Mouse (Mus musculus) retina, adult 2 months (tissue): ENCODE measurements around the gene Apoa2.

Experiments used
- DNase-seq: peaks from one replicate; pipeline ENCODE4 v3.0.0-alpha.2; 2012; ENCODE audit warnings: low read depth, low spot score

Gene Apoa2

DNA sequence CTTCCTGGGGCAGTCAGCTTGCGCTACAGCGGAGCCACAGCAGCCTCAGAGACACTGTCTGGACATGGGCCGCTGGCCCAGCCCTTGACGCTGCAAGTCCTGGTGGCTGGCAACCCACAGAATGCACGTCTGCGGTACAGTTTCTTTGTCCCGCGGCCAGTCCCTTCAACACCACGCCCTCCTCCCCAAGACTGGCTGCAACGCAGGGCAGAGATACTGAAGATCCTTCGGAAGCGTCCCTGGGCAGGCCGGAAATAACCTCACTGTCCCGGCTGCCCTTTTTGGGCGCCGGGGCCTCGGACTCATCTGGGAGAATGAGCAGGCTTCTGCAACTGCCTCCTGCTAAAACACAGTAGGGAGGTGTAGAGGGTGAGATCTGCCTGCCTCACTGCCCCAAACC lies 34.1 kb downstream of the Apoa2 start:
- no peak for DNase-seq

GRCm38 (mm10) chr1:171260316-171260715 lies 35.5 kb downstream of the Apoa2 start:
- DNase-seq, result no peak

- no peak for DNase-seq
Observed at GRCm38 (mm10) chr1:171262594-171263130, 37.8 kb downstream of the Apoa2 start.

GRCm38 (mm10) chr1:171263185-171263611 lies 38.3 kb downstream of the Apoa2 start:
- peak; percentile 76 for DNase-seq

GRCm38 (mm10) chr1:171263666-171264461 lies 39.0 kb downstream of the Apoa2 start:
- no peak for DNase-seq

DNA sequence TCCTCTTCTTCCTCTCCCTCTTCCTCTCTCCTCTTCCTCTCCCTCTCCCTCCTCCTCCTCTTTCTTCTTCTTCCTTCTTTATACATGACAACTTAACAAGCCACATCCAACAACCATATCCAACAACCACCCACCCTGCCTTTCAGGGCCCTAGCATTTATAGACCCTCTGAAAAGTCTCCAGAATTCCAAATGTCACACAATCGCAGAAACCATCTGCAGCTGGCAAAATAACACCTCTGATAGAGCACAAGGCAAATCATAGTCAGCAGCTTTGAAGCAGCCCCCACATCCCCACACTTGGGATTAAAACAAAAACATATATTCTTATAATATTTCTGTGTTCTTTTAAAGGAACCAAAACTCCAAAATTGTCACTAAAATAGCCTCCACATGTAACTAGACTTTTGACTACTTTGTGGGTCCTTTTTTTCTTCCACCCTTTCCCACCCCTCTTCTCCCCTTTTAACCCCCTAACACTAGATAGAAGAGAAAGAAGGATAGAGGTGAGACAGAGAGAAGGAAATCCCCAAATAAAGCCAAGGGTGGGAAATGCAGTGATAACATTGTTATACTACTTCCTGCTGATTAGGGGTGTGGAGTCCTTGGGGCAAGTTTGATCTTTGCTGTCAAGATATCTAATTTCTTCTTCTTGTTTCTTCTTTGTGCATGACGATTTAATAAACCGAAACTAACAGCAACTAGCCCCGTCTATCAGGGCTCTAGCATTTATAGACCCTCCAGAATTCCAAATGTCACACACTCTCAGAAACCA lies 41.3 kb downstream of the Apoa2 start:
- no peak for DNase-seq

- DNase-seq, result no peak
Observed at GRCm38 (mm10) chr1:171268341-171268740, 43.5 kb downstream of the Apoa2 start.

DNA sequence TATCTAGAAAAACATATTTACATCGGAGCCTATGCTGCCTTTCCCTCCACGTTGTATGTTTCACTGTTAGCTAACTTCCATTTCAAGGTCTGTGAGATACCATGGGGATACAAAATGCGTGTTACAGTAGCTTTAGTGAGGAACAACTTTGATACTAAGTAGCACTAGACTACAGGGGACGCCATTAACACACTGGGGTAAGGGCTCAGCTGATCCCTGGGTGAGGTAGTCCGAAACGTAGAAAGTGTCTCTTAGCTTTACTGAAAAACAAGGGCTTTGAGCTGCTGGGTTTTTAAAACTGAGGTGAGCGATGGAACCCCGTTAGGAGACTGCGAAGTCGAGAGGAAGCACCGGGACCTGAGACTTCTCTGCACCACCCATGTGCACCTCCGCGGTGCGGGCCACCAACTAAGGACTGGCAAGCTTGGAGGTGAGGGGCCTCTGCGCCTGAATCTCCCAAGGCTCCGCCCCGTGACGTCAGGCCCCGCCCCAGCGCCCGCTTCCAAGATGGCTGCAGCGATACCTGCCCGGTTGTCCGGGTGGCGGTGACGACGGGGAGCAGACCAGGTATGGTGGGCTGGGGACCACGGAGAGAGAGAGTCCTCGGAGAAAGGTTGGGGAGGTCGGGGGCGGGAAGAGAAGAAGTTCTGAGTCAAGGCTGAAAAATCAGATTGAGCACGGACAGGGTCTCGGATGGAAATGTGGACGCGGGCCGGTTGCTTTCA lies 45.2 kb downstream of the Apoa2 start, which contains the start of gene B4galt3:
TSS of gene B4galt3 (plus strand) at position 481 of the 725 bp plus-strand sequence.
- DNase-seq, result peak; percentile 78

DNA sequence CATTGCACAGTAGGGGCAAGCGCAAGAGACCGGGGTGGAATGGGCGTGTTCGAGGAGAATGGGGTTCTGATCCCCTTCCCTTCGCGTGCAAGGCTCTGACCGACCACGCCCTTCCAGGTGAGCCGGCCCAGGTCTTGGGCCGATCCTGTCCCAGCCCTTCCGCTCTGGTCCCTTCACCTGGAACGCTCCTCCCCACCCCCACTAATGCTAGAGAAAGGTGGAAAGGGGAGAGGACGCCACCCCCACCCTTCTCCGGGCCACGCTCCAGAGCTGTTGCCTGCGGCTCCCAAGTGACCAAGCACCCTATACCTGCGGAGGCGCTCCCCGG lies 45.7 kb downstream of the Apoa2 start:
- DNase-seq, result no peak

DNA sequence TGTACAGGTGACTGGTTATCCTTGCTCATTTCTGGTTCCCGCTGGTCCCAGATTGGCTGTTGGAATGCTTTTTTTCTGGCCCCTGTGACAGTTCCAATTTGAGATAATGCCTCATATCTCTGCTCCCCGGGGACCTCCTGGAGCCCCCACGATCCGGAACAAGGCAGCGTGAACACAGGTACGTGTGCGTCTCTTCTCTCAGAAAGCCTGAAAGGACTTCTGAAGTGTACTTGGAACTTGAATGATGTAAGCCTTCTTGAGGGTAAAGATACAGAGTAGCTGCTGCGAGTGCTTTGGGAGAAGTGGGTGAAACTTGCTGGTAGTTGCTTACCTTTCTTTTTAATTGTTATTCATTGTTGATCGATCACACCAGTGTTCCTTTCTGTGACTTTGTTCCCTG lies 46.3 kb downstream of the Apoa2 start:
- no peak for DNase-seq

GRCm38 (mm10) chr1:171271622-171272021 lies 46.8 kb downstream of the Apoa2 start:
- DNase-seq, result no peak

DNA sequence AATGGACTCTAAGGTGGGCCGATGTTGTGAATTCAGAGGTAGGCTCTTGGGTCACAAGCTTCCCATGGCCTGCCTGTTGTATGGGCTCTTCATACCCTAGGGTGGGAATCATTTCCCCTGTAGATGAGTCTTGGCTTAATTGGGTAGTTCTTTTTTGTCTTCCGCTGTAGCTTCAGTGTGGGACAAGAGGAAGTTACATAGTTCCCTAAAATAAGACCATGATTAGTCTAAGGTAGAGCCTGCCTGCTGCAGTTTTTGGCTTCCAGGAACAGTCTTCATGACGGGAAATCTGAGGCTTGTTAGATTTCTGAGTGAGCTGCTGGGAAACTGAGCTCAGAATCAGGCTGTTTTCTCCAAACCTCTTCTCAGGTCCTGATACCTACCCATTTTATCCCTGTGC lies 47.2 kb downstream of the Apoa2 start:
- DNase-seq, result no peak

- DNase-seq, result no peak
Observed at GRCm38 (mm10) chr1:171274171-171274570, 49.3 kb downstream of the Apoa2 start.

DNA sequence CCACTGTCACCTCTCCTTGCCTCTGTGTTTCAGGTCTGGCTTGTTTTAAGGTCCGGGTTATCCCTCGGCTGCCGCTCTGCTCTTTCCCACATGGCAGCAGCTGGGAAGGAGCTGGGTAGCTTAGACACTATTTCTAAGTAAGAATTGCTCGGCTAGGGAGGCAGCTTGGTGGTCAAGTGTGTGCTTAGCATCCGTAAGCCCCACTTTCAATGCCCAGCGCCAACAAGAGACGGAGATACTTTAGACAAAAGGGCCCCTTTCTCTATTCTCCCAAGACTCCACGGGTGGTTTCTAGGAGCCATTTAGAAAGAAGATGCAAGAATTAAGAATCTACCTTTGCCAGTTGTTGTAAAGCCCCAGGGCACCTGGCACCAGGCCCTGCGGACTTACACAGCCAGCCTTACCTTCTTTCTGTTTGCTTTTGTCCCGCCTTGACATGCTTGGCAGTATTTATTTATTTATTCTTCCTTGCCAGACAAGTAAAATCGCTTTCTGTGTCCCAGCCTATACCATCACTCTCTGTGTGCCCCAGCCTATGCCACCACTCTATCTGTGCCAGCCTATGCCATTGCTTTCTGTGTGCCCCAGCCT lies 50.4 kb downstream of the Apoa2 start:
- no peak for DNase-seq
